Mouse (Mus musculus) CH12.LX (cell line): Measurements from ENCODE around the gene Cep112.

Experiments used
- CHD1 ChIP-seq: IDR thresholded peaks from 2 replicates; pipeline ENCODE4 v1.6.1; 2012; ENCODE audit warnings: low read depth, low read length, improper control_type of control experiment, inconsistent platforms
- CTCF ChIP-seq, 2 experiments: IDR thresholded peaks in 1 of 2; conservative IDR thresholded peaks in 1 of 2; 2 replicates each; pipeline ENCODE4 v1.5.1; 2011 to 2012; ENCODE audit warnings: low read depth in 2 of 2, low read length in 2 of 2, improper control_type of control experiment in 1 of 2, inconsistent platforms in 1 of 2, mild to moderate bottlenecking in 1 of 2, moderate library complexity in 1 of 2
- E2F4 ChIP-seq: IDR thresholded peaks from 2 replicates; pipeline ENCODE4 v1.6.1; 2011; ENCODE audit warnings: low read depth, low read length, improper control_type of control experiment; ENCODE audit not compliant: insufficient replicate concordance
- EP300 ChIP-seq: IDR thresholded peaks from 2 replicates; pipeline ENCODE4 v1.6.1; 2011; ENCODE audit warnings: low read length, improper control_type of control experiment
- GABPA ChIP-seq: IDR thresholded peaks from 2 replicates; pipeline ENCODE4 v1.6.1; 2012; ENCODE audit warnings: low read depth, low read length, improper control_type of control experiment, inconsistent platforms; ENCODE audit not compliant: insufficient replicate concordance
- MAX ChIP-seq: IDR thresholded peaks from 2 replicates; pipeline ENCODE4 v1.6.1; 2011; ENCODE audit warnings: low read length, improper control_type of control experiment
- NRF1 ChIP-seq: IDR thresholded peaks from 2 replicates; pipeline ENCODE4 v1.6.1; 2014; ENCODE audit warnings: low read depth, mild to moderate bottlenecking, inconsistent platforms, low read length, improper control_type of control experiment, moderate library complexity
- POLR2A ChIP-seq: IDR thresholded peaks from 2 replicates; pipeline ENCODE4 v1.6.1; 2011; ENCODE audit warnings: low read depth, mild to moderate bottlenecking, improper control_type of control experiment, low read length
- POLR2AphosphoS2 ChIP-seq: IDR thresholded peaks from 2 replicates; pipeline ENCODE4 v1.6.1; 2011; ENCODE audit warnings: low read depth, low read length, improper control_type of control experiment
- RCOR1 ChIP-seq: conservative IDR thresholded peaks from 2 replicates; pipeline ENCODE4 v1.6.1; 2012; ENCODE audit warnings: low read depth, mild to moderate bottlenecking, inconsistent platforms, low read length, improper control_type of control experiment
- SIN3A ChIP-seq: IDR thresholded peaks from 2 replicates; pipeline ENCODE4 v1.6.1; 2012; ENCODE audit warnings: low read length, improper control_type of control experiment, inconsistent platforms
- UBTF ChIP-seq: IDR thresholded peaks from 2 replicates; pipeline ENCODE4 v1.6.1; 2012; ENCODE audit warnings: low read depth, mild to moderate bottlenecking, inconsistent platforms, low read length, improper control_type of control experiment, moderate library complexity
- USF1 ChIP-seq: IDR thresholded peaks from 2 replicates; pipeline ENCODE4 v1.6.1; 2014; ENCODE audit warnings: low read depth, mild to moderate bottlenecking, inconsistent platforms, low read length, improper control_type of control experiment
- USF2 ChIP-seq: conservative IDR thresholded peaks from 2 replicates; pipeline ENCODE4 v1.6.1; 2011; ENCODE audit warnings: low read depth, low read length, improper control_type of control experiment

DNA sequence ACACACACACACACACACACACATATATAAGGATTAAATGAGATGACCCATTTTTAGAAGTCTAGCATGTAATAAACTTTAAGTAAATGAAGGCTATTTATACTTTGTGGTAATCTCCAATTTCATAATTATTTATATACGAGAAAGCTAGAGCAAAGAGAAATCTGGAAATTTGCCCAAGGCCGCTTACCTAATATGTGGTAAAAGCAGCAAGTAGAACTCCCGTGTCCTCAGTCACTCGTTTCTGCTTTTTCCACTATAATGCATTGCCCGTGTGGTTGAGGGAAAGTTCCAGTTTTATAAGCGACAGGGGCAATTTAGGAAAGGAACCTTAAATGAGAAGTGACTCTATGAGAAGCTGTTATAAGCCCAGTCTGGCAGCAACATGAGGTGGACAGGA is 442.5 kb downstream of the Cep112 start:
- TF ChIP-seq USF1 (no peak), RCOR1 (no peak), CTCF (conservative IDR thresholded peaks at IDR 0.05 in 1 of 2, IDR thresholded peaks at IDR 0.05 in 1 of 2; ENCODE audit: low read depth in 2 of 2, low read length in 2 of 2) (no peak), NRF1 (no peak), EP300 (no peak), POLR2A (no peak), GABPA (no peak), E2F4 (no peak), POLR2AphosphoS2 (no peak), USF2 (no peak), CHD1 (no peak), MAX (no peak), UBTF (no peak), SIN3A (no peak)
